Mouse (Mus musculus): ENCODE measurements around the gene Crebrf. TPM values are rescaled to one million over a fixed set of nuclear protein-coding genes. Genes with fewer than 3 reads are reported as not detected.
A peak's percentile ranks its signal among the peaks of the same experiment; 100 is the strongest.

Gene Crebrf
- polyA plus RNA-seq (2015; fragmentation: Nextera tagmentation; extraction: Ambion mirVana), result 6.7 and 7.6 TPM in 2 replicates

GRCm38 (mm10) chr17:26715271-26715758, at the start of gene Crebrf:
TSS of gene Crebrf (plus strand) at chr17:26715650.
- peak; percentile 86 for ATAC-seq (ENCODE audit: insufficient read depth, low FRiP score)
- peak within 1 kb of the TSS; percentile 75 for H3K4me2 ChIP-seq (ENCODE audit: low read depth, low read length)
- peak within 1 kb of the TSS; percentile 80 for H3K9ac ChIP-seq (ENCODE audit: low read length)
- H3K27me3 ChIP-seq (ENCODE audit: control insufficient read depth, insufficient read depth, low read length), result no peaks in the 10 kb centered on the region
- WGBS, result under 1% methylated on average over 41 of the region's 41 CpGs
- no peaks in the 10 kb centered on the region for H3K9me3 ChIP-seq (replicated peaks; ENCODE audit: control insufficient read depth, low read length)
- peaks cover 2% of the 10 kb centered on the region; the same call in 1 of the 2 replicates for H3K4me1 ChIP-seq (ENCODE audit: control insufficient read depth, insufficient read depth, low read length)
- H3K27ac ChIP-seq (ENCODE audit: low read length), result peak within 1 kb of the TSS; percentile 92
- H3K4me3 ChIP-seq (replicated peaks; ENCODE audit: low read length), result peak within 1 kb of the TSS; percentile 94
- no peaks in the 10 kb centered on the region for H3K36me3 ChIP-seq (ENCODE audit: control insufficient read depth, insufficient read depth, low read length)

GRCm38 (mm10) chr17:26671268-26671667, 44.2 kb upstream of the Crebrf start:
- ATAC-seq (ENCODE audit: insufficient read depth, low FRiP score), result no peak
- Histone ChIP-seq H3K9me3 (replicated peaks; ENCODE audit: control insufficient read depth, low read length) (no peaks in the 10 kb centered on the region), H3K27me3 (ENCODE audit: control insufficient read depth, insufficient read depth, low read length) (no peaks in the 10 kb centered on the region), H3K27ac (ENCODE audit: low read length) (no peak overlapping the region), H3K9ac (ENCODE audit: low read length) (no peak overlapping the region), H3K36me3 (ENCODE audit: control insufficient read depth, insufficient read depth, low read length) (no peaks in the 10 kb centered on the region), H3K4me2 (ENCODE audit: low read depth, low read length) (no peak overlapping the region), H3K4me3 (replicated peaks; ENCODE audit: low read length) (no peak overlapping the region), H3K4me1 (ENCODE audit: control insufficient read depth, insufficient read depth, low read length) (0 out of 2 replicates have a peak, but pooled peaks cover 3% of the 10 kb centered on the region)
- 64% methylated on average over 4 of the region's 4 CpGs for WGBS

- Histone ChIP-seq H3K9me3 (replicated peaks; ENCODE audit: control insufficient read depth, low read length) (no peaks in the 10 kb centered on the region), H3K36me3 (ENCODE audit: control insufficient read depth, insufficient read depth, low read length) (no peaks in the 10 kb centered on the region), H3K4me1 (ENCODE audit: control insufficient read depth, insufficient read depth, low read length) (peaks cover 16% of the 10 kb centered on the region), H3K4me2 (ENCODE audit: low read depth, low read length) (peak overlapping the region; percentile 70), H3K4me3 (replicated peaks; ENCODE audit: low read length) (peak overlapping the region; percentile 99), H3K9ac (ENCODE audit: low read length) (peak overlapping the region; percentile 95), H3K27ac (ENCODE audit: low read length) (peak overlapping the region; percentile 97), H3K27me3 (ENCODE audit: control insufficient read depth, insufficient read depth, low read length) (no peaks in the 10 kb centered on the region)
- 19% methylated on average over 7 of the region's 7 CpGs for WGBS
- ATAC-seq (ENCODE audit: insufficient read depth, low FRiP score), result no peak
These were observed 39.6 kb upstream of the Crebrf start for GRCm38 (mm10) chr17:26675845-26676244.

GRCm38 (mm10) chr17:26676252-26676615, 39.2 kb upstream of the Crebrf start:
- Histone ChIP-seq H3K4me2 (ENCODE audit: low read depth, low read length) (peak overlapping the region; percentile 70), H3K27ac (ENCODE audit: low read length) (peak overlapping the region; percentile 97)
- WGBS, result under 1% methylated on average over 30 of the region's 30 CpGs

GRCm38 (mm10) chr17:26676616-26677376, 38.7 kb upstream of the Crebrf start:
- H3K36me3 ChIP-seq (ENCODE audit: control insufficient read depth, insufficient read depth, low read length), result no peaks in the 10 kb centered on the region
- peaks cover 16% of the 10 kb centered on the region for H3K4me1 ChIP-seq (ENCODE audit: control insufficient read depth, insufficient read depth, low read length)
- no peaks in the 10 kb centered on the region for H3K27me3 ChIP-seq (ENCODE audit: control insufficient read depth, insufficient read depth, low read length)
- peak overlapping the region; percentile 99 for H3K4me3 ChIP-seq (replicated peaks; ENCODE audit: low read length)
- H3K27ac ChIP-seq (ENCODE audit: low read length), result peak overlapping the region; percentile 97
- ATAC-seq (ENCODE audit: insufficient read depth, low FRiP score), result peak; percentile 90
- WGBS, result 2% methylated on average over 26 of the region's 26 CpGs
- H3K9ac ChIP-seq (ENCODE audit: low read length), result peak overlapping the region; percentile 95
- peak overlapping the region; percentile 70 for H3K4me2 ChIP-seq (ENCODE audit: low read depth, low read length)
- no peaks in the 10 kb centered on the region for H3K9me3 ChIP-seq (replicated peaks; ENCODE audit: control insufficient read depth, low read length)

More at GRCm38 (mm10) chr17:26676252-26676615, 39.2 kb upstream of the Crebrf start:
- Histone ChIP-seq H3K9me3 (replicated peaks; ENCODE audit: control insufficient read depth, low read length) (no peaks in the 10 kb centered on the region), H3K4me3 (replicated peaks; ENCODE audit: low read length) (peak overlapping the region; percentile 99), H3K36me3 (ENCODE audit: control insufficient read depth, insufficient read depth, low read length) (no peaks in the 10 kb centered on the region), H3K4me1 (ENCODE audit: control insufficient read depth, insufficient read depth, low read length) (peaks cover 16% of the 10 kb centered on the region), H3K9ac (ENCODE audit: low read length) (peak overlapping the region; percentile 95), H3K27me3 (ENCODE audit: control insufficient read depth, insufficient read depth, low read length) (no peaks in the 10 kb centered on the region)
- ATAC-seq (ENCODE audit: insufficient read depth, low FRiP score), result peak; percentile 93

GRCm38 (mm10) chr17:26677711-26678637, 37.5 kb upstream of the Crebrf start:
- no peaks in the 10 kb centered on the region for H3K27me3 ChIP-seq (ENCODE audit: control insufficient read depth, insufficient read depth, low read length)
- no peaks in the 10 kb centered on the region for H3K36me3 ChIP-seq (ENCODE audit: control insufficient read depth, insufficient read depth, low read length)
- no peak for ATAC-seq (ENCODE audit: insufficient read depth, low FRiP score)
- H3K9ac ChIP-seq (ENCODE audit: low read length), result 0 out of 2 replicates have a peak overlapping the region, but pooled peaks have one; percentile 13
- no peaks in the 10 kb centered on the region for H3K9me3 ChIP-seq (replicated peaks; ENCODE audit: control insufficient read depth, low read length)
- H3K4me1 ChIP-seq (ENCODE audit: control insufficient read depth, insufficient read depth, low read length), result peaks cover 16% of the 10 kb centered on the region
- 73% methylated on average over 7 of the region's 7 CpGs for WGBS
- H3K27ac ChIP-seq (ENCODE audit: low read length), result 0 out of 2 replicates have a peak overlapping the region, but pooled peaks have one; percentile 4
- H3K4me3 ChIP-seq (replicated peaks; ENCODE audit: low read length), result no peak overlapping the region; the same call in 1 of the 2 replicates
- H3K4me2 ChIP-seq (ENCODE audit: low read depth, low read length), result peak overlapping the region; percentile 70

GRCm38 (mm10) chr17:26681276-26681675, 34.2 kb upstream of the Crebrf start:
- 91% methylated on average over 6 of the region's 6 CpGs for WGBS
- Histone ChIP-seq H3K4me2 (ENCODE audit: low read depth, low read length) (no peak overlapping the region), H3K27me3 (ENCODE audit: control insufficient read depth, insufficient read depth, low read length) (no peaks in the 10 kb centered on the region), H3K9ac (ENCODE audit: low read length) (no peak overlapping the region), H3K4me1 (ENCODE audit: control insufficient read depth, insufficient read depth, low read length) (peaks cover 14% of the 10 kb centered on the region), H3K9me3 (replicated peaks; ENCODE audit: control insufficient read depth, low read length) (no peaks in the 10 kb centered on the region), H3K36me3 (ENCODE audit: control insufficient read depth, insufficient read depth, low read length) (no peaks in the 10 kb centered on the region; the same call in 1 of the 2 replicates), H3K4me3 (replicated peaks; ENCODE audit: low read length) (no peak overlapping the region), H3K27ac (ENCODE audit: low read length) (no peak overlapping the region)
- ATAC-seq (ENCODE audit: insufficient read depth, low FRiP score), result no peak

- Histone ChIP-seq H3K4me1 (ENCODE audit: control insufficient read depth, insufficient read depth, low read length) (no peaks in the 10 kb centered on the region), H3K4me3 (replicated peaks; ENCODE audit: low read length) (no peak overlapping the region), H3K36me3 (ENCODE audit: control insufficient read depth, insufficient read depth, low read length) (no peaks in the 10 kb centered on the region; the same call in 1 of the 2 replicates), H3K4me2 (ENCODE audit: low read depth, low read length) (no peak overlapping the region), H3K9me3 (replicated peaks; ENCODE audit: control insufficient read depth, low read length) (no peaks in the 10 kb centered on the region), H3K27me3 (ENCODE audit: control insufficient read depth, insufficient read depth, low read length) (no peaks in the 10 kb centered on the region), H3K27ac (ENCODE audit: low read length) (no peak overlapping the region), H3K9ac (ENCODE audit: low read length) (no peak overlapping the region)
- ATAC-seq (ENCODE audit: insufficient read depth, low FRiP score), result no peak
- 87% methylated on average over 17 of the region's 17 CpGs for WGBS
These were observed 29.0 kb upstream of the Crebrf start for GRCm38 (mm10) chr17:26686334-26687000.
